Mouse (Mus musculus): ENCODE results near the gene Ssbp3. TPM values are rescaled to one million over a fixed set of nuclear protein-coding genes. Genes with fewer than 3 reads are reported as not detected.

Ssbp3 gene
- polyA plus RNA-seq, 1 experiment from 2014 or later = 173 TPM

DNA sequence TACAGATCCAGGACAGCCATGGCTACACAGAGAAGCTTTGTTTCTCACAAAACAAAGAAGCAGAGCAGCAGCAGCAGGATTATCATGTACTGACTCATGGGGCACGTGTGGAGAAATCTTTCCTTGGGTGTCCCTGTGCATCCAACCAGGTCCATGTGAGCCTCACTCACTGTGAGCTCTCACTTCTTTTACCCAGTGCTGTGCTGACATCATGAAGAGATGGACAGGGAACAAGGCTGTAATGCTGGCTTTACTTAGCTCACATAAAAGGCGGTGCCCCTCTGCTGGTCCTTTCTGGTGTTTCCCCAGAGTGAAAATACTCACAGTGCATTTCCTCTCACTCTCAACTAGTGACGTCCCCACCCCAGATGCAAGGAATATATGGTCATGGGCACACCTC lies 111.0 kb downstream of the Ssbp3 start:
- no peak for ATAC-seq
- Histone ChIP-seq H3K4me3 (no peak overlapping the region), H3K9ac (0 out of 2 replicates have a peak overlapping the region, but pooled peaks have one; percentile 13), H3K36me3 (ENCODE audit: poor library complexity, severe bottlenecking) (no peaks in the 10 kb centered on the region), H3K27me3 (peaks cover 16% of the 10 kb centered on the region; the same call in 1 of the 2 replicates), H3K4me1 (peaks cover 97% of the 10 kb centered on the region), H3K9me3 (replicated peaks) (no peaks in the 10 kb centered on the region), H3K4me2 (no peak overlapping the region), H3K27ac (no peak overlapping the region)
- 62% methylated on average over 3 of the region's 3 CpGs for WGBS

DNA sequence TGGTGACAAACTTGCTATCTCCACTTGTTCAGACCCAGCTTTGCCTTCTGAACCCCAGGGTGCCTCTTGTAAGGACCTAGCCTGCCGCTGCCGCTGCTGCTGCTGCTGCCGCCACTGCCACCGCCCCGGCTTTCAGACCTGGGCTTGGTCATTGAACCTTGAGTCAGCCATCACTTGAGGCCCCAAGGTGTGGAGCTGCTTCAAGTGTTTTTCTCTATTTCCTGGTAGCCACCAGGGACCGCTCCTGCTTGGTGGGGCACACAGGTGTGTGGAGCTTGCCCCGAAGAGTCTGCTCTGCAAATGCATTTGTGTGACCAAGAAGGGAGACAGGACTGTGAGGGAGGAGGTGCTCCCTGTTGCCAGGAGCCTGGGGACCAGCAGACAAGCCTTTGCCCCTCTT lies 114.4 kb downstream of the Ssbp3 start:
- Histone ChIP-seq H3K4me2 (no peak overlapping the region), H3K27me3 (peaks cover 30% of the 10 kb centered on the region), H3K9me3 (replicated peaks) (no peaks in the 10 kb centered on the region), H3K27ac (no peak overlapping the region), H3K4me1 (peaks cover 66% of the 10 kb centered on the region), H3K4me3 (no peak overlapping the region), H3K36me3 (ENCODE audit: poor library complexity, severe bottlenecking) (peaks cover 23% of the 10 kb centered on the region), H3K9ac (no peak overlapping the region)
- WGBS = 68% methylated on average over 7 of the region's 7 CpGs
- ATAC-seq = no peak

GRCm38 (mm10) chr4:107025369-107025768 lies 114.9 kb downstream of the Ssbp3 start:
- peak; percentile 62; the same call in 1 of the 2 replicates for ATAC-seq
- Histone ChIP-seq H3K4me3 (no peak overlapping the region), H3K27ac (no peak overlapping the region), H3K4me2 (no peak overlapping the region), H3K9me3 (replicated peaks) (no peaks in the 10 kb centered on the region), H3K4me1 (peaks cover 61% of the 10 kb centered on the region), H3K27me3 (peaks cover 30% of the 10 kb centered on the region), H3K36me3 (ENCODE audit: poor library complexity, severe bottlenecking) (peaks cover 28% of the 10 kb centered on the region), H3K9ac (no peak overlapping the region)
- 27% methylated on average over 5 of the region's 5 CpGs for WGBS

DNA sequence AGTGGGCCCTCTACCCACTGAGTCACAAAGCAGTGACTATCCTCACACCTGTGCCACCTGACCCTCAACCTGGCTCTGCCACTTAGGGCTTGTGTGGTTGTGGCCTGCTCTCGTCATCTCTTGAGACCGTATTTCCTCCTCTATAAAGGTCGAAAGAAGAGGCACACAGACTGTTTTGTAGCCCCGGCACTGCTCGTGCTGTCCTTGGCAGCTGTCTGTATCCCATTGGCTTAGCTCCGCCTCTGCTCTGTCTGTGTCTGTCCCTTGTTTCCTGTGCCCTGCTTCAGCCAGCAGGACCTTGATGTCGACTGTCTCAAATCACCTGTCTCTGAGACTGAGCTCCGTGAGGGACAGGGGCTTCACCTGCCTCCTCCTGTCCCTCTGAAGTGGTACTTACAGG lies 116.0 kb downstream of the Ssbp3 start:
- Histone ChIP-seq H3K9ac (peak overlapping the region; percentile 16; the same call in 1 of the 2 replicates), H3K4me2 (no peak overlapping the region), H3K27ac (no peak overlapping the region), H3K4me1 (peaks cover 50% of the 10 kb centered on the region), H3K36me3 (ENCODE audit: poor library complexity, severe bottlenecking) (peaks cover 38% of the 10 kb centered on the region), H3K9me3 (replicated peaks) (no peaks in the 10 kb centered on the region), H3K4me3 (no peak overlapping the region), H3K27me3 (peaks cover 26% of the 10 kb centered on the region)
- ATAC-seq = no peak
- 68% methylated on average over 8 of the region's 8 CpGs for WGBS

DNA sequence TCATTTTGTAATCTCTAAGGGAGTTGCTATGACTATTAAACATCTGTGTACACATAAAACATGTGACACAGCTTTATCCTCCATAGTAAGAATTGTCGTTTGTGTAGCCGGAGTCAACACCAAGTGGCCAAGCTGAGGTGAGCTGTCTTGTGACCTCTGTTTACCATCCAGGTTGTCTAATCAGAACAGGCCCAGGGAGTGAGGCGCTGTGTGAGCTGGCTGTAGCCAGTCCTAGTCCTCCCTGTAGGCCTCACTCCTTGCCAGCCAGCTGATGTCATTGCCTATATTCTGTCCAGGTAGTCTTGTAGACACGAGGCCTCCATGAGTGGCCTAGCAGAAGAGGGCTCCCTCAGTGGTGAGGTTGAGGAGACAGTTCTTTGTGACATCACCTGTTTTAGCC lies 125.2 kb downstream of the Ssbp3 start:
- H3K9ac ChIP-seq = no peak overlapping the region
- H3K9me3 ChIP-seq (replicated peaks) = no peaks in the 10 kb centered on the region
- peaks cover 92% of the 10 kb centered on the region for H3K36me3 ChIP-seq (ENCODE audit: poor library complexity, severe bottlenecking)
- 93% methylated on average over 4 of the region's 4 CpGs for WGBS
- H3K27me3 ChIP-seq = no peaks in the 10 kb centered on the region
- no peak overlapping the region for H3K27ac ChIP-seq
- ATAC-seq = no peak; the same call in 1 of the 2 replicates
- H3K4me3 ChIP-seq = no peak overlapping the region
- H3K4me1 ChIP-seq = peaks cover 12% of the 10 kb centered on the region
- no peak overlapping the region for H3K4me2 ChIP-seq

DNA sequence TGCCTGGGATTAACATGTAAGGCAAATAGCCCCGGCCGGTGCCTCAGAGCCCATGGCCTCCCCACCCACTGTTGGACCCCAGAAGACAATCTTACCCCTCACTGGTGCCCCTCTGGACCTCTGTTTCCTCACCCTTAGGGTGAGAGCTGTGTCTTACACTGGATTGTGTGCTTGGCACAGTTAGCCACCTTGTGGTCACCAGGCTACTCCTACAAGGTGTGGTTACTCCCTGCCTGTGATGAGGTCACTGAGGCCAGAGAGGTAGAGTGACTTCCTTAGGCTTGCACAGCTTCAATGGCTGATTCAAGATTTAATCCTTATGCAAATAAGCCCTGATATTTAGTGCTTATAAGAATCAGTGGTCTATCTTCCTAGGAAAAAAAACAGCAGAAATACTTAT lies 126.5 kb downstream of the Ssbp3 start:
- Histone ChIP-seq H3K36me3 (ENCODE audit: poor library complexity, severe bottlenecking) (peaks cover 92% of the 10 kb centered on the region), H3K9me3 (replicated peaks) (no peaks in the 10 kb centered on the region), H3K27ac (no peak overlapping the region), H3K27me3 (no peaks in the 10 kb centered on the region), H3K9ac (no peak overlapping the region), H3K4me1 (peaks cover 12% of the 10 kb centered on the region), H3K4me2 (no peak overlapping the region), H3K4me3 (no peak overlapping the region)
- no peak for ATAC-seq
- whole genome bisulfite sequencing = 83% methylated on average over 2 of the region's 2 CpGs

DNA sequence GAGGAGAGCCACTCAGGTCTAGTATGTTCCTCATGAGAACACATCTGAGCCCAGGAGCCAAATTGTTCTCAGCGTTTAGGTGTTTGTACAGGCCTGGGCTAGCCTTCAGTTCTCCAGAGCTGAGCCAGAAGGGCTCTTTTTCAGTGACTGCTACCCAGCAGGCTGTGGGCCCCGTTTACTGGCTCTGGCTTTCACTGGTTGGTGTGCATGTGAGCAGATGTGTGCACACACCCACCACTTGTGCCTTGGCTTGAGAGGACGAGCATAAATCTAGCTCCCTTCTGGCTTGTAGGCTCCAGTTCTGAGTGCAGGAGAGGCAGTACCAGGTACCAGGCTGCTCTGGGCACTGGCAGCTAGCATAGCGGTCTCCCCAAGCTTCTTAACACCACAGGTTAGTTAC lies 127.8 kb downstream of the Ssbp3 start:
- Histone ChIP-seq H3K9ac (no peak overlapping the region), H3K27ac (peak overlapping the region; percentile 20; the same call in 1 of the 2 replicates), H3K27me3 (no peaks in the 10 kb centered on the region), H3K4me3 (no peak overlapping the region), H3K4me2 (no peak overlapping the region), H3K4me1 (peaks cover 12% of the 10 kb centered on the region), H3K36me3 (ENCODE audit: poor library complexity, severe bottlenecking) (peaks cover 90% of the 10 kb centered on the region), H3K9me3 (replicated peaks) (no peaks in the 10 kb centered on the region)
- WGBS = 84% methylated on average over 4 of the region's 4 CpGs
- ATAC-seq = no peak

DNA sequence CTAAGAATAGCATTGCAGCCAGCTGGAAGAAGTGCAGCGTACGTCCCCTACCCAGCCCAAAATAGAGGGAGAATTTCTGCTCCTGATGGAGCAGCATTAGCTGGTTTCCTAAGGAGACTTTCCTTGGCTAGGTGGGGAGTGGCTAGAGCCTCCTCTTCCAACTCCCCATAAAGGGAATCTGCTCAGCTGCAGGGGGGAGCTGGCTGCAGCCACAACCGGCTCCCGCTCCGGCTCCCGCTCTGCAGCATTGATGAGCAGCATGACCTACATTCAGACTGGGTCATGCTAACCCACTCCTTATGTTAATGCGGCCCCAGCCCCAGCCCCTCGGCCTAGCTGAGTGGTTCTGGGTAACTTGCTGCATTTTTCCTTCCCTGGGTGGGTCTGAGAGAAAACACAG lies 128.8 kb downstream of the Ssbp3 start:
- Histone ChIP-seq H3K27me3 (no peaks in the 10 kb centered on the region), H3K9me3 (replicated peaks) (no peaks in the 10 kb centered on the region), H3K4me1 (peaks cover 12% of the 10 kb centered on the region), H3K27ac (peak overlapping the region; percentile 20), H3K9ac (no peak overlapping the region), H3K4me2 (no peak overlapping the region), H3K4me3 (no peak overlapping the region), H3K36me3 (ENCODE audit: poor library complexity, severe bottlenecking) (peaks cover 90% of the 10 kb centered on the region)
- WGBS = 55% methylated on average over 8 of the region's 8 CpGs
- peak; percentile 45; the same call in 1 of the 2 replicates for ATAC-seq

DNA sequence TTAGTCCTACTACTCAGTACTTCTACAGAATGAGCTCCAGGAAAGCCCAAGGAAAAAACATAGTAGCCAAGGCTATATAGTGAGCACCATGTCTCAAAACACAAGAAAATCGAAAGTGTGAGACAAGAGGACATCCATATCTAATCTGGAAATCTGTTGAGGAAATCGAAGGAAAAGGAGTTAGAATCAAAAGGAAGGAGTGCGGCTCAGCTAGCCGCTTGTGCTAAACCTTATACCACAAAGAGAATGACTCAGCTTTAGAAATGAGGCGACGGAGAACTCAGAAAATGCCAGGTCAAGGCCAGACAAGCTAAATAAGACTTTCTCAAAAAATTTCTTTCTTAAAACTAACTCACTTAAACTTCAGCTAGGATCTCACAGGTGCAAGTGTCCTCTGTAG lies 131.8 kb downstream of the Ssbp3 start:
- Histone ChIP-seq H3K27ac (no peak overlapping the region), H3K4me2 (no peak overlapping the region), H3K9me3 (replicated peaks) (no peaks in the 10 kb centered on the region), H3K36me3 (ENCODE audit: poor library complexity, severe bottlenecking) (peaks cover 92% of the 10 kb centered on the region), H3K4me3 (no peak overlapping the region), H3K9ac (no peak overlapping the region), H3K4me1 (peaks cover 12% of the 10 kb centered on the region), H3K27me3 (no peaks in the 10 kb centered on the region)
- no peak for ATAC-seq
- 91% methylated on average over 6 of the region's 6 CpGs for WGBS

DNA sequence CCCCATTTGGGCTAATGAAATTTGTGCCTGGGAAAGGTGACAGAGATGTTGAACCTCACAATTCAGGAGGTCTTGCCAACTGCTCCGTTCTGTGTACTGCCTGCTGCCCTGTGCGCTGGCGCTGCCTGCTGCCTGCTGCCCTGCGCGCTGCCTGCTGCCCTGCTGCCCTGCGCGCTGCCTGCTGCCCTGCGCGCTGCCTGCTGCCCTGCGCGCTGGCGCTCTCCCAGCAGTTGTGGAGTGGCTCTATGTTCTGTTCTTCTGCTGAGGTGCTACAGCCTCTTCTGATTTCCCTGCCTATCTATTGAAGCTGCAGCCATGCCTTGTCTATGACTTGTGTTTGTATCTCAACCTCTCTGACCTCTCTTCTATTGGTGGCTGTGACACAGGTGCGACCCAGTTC lies 134.7 kb downstream of the Ssbp3 start:
- Histone ChIP-seq H3K9ac (no peak overlapping the region), H3K9me3 (replicated peaks) (no peaks in the 10 kb centered on the region), H3K4me2 (no peak overlapping the region), H3K27me3 (no peaks in the 10 kb centered on the region), H3K36me3 (ENCODE audit: poor library complexity, severe bottlenecking) (peaks cover 89% of the 10 kb centered on the region), H3K4me3 (no peak overlapping the region), H3K4me1 (no peaks in the 10 kb centered on the region), H3K27ac (no peak overlapping the region)
- WGBS = 98% methylated on average over 13 of the region's 13 CpGs
- no peak for ATAC-seq

GRCm38 (mm10) chr4:107047806-107048205 lies 137.3 kb downstream of the Ssbp3 start:
- Histone ChIP-seq H3K4me2 (no peak overlapping the region), H3K27me3 (no peaks in the 10 kb centered on the region), H3K9me3 (replicated peaks) (no peaks in the 10 kb centered on the region), H3K4me1 (no peaks in the 10 kb centered on the region), H3K4me3 (no peak overlapping the region), H3K27ac (no peak overlapping the region), H3K36me3 (ENCODE audit: poor library complexity, severe bottlenecking) (peaks cover 71% of the 10 kb centered on the region), H3K9ac (no peak overlapping the region)
- WGBS = 93% methylated on average over 5 of the region's 5 CpGs
- ATAC-seq = no peak

GRCm38 (mm10) chr4:107048568-107049162 lies 138.2 kb downstream of the Ssbp3 start:
- H3K9ac ChIP-seq = no peak overlapping the region
- no peak overlapping the region for H3K4me3 ChIP-seq
- H3K4me2 ChIP-seq = no peak overlapping the region
- no peak for ATAC-seq
- H3K27me3 ChIP-seq = no peaks in the 10 kb centered on the region
- no peaks in the 10 kb centered on the region for H3K9me3 ChIP-seq (replicated peaks)
- no peaks in the 10 kb centered on the region for H3K4me1 ChIP-seq
- 88% methylated on average over 11 of the region's 11 CpGs for WGBS
- H3K36me3 ChIP-seq (ENCODE audit: poor library complexity, severe bottlenecking) = peaks cover 66% of the 10 kb centered on the region
- H3K27ac ChIP-seq = no peak overlapping the region

GRCm38 (mm10) chr4:107051889-107052288 lies 141.4 kb downstream of the Ssbp3 start:
- H3K4me2 ChIP-seq = no peak overlapping the region
- no peak overlapping the region for H3K4me3 ChIP-seq
- H3K27ac ChIP-seq = no peak overlapping the region
- H3K27me3 ChIP-seq = no peaks in the 10 kb centered on the region
- no peak overlapping the region for H3K9ac ChIP-seq
- H3K4me1 ChIP-seq = no peaks in the 10 kb centered on the region
- peaks cover 47% of the 10 kb centered on the region for H3K36me3 ChIP-seq (ENCODE audit: poor library complexity, severe bottlenecking)
- ATAC-seq = no peak
- WGBS = 64% methylated on average over 4 of the region's 4 CpGs
- H3K9me3 ChIP-seq (replicated peaks) = no peaks in the 10 kb centered on the region
